Mouse (Mus musculus) kidney, adult 2 months (tissue): ENCODE data around the gene Sema5b.

Source experiments
- CTCF ChIP-seq: fragments of 200-500 bp; conservative IDR thresholded peaks from 2 replicates; pipeline ENCODE4 v1.5.1; 2011; ENCODE audit warnings: low read depth, mild to moderate bottlenecking, control low read depth, low read length, moderate library complexity, mixed read lengths; ENCODE audit not compliant: insufficient read depth, insufficient read length
- POLR2A ChIP-seq: fragments of 200-500 bp; IDR thresholded peaks from one replicate; pipeline ENCODE4 v1.6.1; 2011; ENCODE audit warnings: low read depth, low read length, control low read depth

GRCm38 (mm10) chr16:35625286-35626020 lies 84.5 kb downstream of the Sema5b start:
- TF ChIP-seq POLR2A = no peak
- TF ChIP-seq CTCF = no peak
